Mouse (Mus musculus): ENCODE measurements around the gene Nfatc4. TPM values are rescaled to one million over a fixed set of nuclear protein-coding genes. Genes with fewer than 3 reads are reported as not detected.

The Nfatc4 gene
- total RNA-seq, 1 experiment from 2014 or later: not detected

DNA sequence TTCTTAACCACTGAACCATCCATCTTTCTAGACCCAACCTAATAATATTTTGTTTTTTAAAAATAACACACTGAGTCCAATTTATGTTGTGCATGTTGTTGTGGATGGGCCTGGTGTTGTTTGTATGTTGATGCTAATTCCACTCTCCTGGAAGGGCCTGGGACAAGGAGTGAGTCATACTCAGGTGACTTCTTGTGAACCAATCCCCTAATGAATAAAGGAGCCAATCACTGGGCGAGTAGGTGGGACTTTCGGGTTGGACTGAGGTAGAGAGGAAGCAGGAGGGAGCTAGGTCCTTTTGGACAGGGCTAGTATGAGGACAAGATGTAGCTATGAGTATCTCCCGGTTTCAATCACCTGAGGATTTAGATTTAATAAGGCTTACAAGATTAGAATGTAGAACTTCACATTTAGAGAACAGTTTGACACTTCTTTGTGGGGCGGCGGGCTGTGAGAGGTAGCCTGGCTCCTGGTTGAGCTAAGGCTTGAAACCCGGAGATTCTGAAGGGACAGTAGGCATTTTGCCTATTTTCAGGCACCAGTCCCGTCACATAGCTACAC, 3.0 kb upstream of the Nfatc4 start:
- ATAC-seq (replicated peaks; ENCODE audit: low read depth, poor library complexity, severe bottlenecking): no peak

DNA sequence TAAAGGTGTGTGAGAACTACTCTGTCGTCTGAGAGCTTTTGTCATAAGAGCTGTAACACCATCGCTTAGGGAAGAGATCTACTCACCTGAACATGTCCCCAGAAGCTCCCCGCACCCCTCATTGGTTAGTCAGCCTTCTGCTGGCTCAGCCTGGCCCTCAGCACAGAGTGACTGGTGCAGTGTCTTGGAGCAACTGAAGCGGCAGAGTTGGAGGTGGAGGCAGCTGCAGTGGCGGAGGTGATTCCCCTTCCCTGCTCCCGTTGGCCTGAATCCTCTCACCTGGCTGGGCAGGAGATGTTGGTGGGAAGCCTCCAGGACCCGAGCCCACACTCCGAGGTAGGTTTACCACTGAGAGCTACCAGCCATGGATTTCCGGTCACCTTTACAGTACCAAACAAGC, 2.4 kb upstream of the Nfatc4 start:
- ATAC-seq (replicated peaks; ENCODE audit: low read depth, poor library complexity, severe bottlenecking): no peak

DNA sequence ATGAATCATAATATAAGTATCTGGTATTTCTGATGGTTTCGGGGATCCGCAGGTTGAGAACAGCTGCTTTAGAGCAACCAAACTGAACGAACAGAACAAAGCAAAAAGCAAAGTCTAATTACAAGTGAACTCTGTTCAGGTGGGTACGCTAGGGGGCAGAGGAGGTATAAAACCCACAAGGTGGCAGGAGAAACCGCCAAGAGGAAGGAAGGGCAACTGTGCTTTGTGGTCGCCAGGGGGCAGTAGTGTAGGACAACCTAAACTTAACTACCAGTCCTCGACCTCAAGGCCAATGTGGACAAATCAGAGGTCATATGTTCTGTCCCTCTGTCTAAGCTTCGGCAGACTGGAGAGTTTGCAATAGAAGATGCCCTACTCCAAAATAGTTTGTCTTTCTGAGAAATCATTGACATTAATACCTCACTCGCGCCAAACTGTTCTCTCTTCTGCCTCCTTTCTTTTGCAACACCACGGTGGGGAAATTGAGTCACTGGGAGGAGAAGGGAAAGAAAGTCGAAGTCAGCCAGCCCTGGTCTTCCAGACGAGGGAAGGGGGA, 431 bp upstream of the Nfatc4 start:
- ATAC-seq (replicated peaks; ENCODE audit: low read depth, poor library complexity, severe bottlenecking): peak; percentile 91

DNA sequence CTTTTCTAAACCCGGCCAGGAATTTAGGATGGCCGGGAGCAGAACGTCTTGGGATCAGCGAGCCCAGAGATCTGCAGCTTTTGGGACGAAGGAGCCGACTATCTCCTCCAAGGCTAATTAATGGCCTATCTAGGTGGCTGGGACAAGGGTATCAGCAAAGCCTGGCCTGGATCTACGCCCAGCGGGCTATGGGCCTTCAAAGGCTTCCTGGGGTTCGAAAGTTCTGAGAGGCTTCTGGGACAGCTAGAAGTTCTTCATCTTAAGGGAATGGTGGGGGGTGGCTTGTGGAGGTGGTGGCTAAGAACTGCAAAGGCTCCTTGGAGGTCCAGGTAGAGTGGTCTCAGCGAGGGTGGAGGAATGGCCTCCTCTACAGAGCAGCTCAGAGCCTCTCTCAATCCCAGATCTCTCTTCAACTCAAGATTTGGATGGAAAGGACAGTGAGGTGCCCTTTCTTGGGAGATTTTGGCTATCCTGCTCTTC, 1.1 kb downstream of the Nfatc4 start:
- no peak for ATAC-seq (replicated peaks; ENCODE audit: low read depth, poor library complexity, severe bottlenecking)

DNA sequence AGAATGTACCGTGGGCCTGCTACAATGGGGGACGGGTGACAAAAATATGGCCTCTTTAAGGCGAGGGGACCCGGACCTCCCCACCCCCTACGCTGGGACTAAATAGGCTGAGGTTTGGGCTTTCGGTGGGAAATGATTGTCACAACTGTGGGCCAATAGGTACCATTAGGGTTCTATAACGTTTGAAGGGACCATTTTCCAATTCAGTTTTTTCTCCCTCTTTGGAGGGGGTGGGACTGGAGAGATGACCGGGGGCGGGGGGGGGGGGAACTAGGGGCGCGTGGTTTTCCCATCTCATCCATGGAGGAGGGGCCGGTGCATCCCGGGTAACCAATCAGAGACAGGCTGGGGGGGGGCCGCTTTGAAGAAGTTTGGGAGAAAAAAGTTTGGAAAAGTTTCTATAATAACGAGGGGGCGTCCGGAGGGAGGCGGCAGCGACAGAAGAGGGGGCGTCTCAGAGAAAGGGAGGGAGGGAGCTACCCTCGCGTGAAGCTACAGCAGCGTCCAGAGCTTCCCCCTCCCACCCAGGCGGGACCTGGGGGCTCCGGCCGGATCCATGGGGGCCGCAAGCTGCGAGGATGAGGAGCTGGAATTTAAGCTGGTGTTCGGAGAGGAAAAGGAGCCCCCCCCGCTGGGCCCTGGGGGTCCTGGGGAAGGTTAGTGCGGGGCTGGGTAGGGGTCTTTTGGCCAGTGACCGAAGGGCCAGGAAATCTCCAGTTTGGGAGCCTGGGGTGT, 1.7 kb downstream of the Nfatc4 start:
- ATAC-seq (replicated peaks; ENCODE audit: low read depth, poor library complexity, severe bottlenecking): no peak

DNA sequence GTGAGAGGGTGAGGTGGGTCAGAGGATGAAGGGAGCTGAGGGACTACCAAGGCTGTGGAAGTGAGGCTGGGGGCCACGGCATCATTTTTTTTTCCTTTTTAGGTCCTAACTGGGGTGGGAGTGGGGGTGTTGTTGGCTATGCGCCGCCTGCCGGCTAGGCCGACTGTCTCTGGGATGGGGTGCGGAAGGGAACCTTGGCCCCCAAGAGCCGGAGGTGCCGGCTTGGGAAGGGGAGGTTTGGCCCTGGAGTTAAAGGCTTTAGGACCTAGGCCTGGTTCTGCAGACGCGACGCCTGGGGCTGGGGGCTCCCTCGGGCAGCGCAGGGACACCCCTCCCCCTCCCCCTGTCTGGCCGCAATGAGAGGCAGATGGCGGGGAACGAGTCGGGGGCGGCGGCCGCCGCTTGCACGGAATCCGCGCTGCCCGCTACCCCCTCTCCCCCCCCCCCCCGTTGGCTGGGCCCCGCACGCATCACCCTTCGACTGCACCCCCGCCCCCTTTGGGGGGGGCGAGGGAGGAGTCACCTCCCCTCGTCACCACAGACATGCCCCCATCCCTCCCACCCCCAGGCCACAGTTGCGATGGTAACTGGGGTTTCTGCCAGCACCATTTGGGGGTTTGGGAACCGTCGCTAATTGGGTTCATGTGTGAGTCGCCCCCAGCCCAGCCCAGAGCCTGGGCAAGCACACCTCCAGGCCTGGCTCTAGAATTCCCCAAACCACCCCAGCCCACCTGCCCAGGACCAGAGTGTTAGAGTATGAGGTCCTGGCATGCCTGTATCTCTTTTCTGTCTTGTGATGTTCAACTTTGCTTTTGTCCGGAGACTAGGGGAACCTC, 2.5 kb downstream of the Nfatc4 start:
- no peak for ATAC-seq (replicated peaks; ENCODE audit: low read depth, poor library complexity, severe bottlenecking)

DNA sequence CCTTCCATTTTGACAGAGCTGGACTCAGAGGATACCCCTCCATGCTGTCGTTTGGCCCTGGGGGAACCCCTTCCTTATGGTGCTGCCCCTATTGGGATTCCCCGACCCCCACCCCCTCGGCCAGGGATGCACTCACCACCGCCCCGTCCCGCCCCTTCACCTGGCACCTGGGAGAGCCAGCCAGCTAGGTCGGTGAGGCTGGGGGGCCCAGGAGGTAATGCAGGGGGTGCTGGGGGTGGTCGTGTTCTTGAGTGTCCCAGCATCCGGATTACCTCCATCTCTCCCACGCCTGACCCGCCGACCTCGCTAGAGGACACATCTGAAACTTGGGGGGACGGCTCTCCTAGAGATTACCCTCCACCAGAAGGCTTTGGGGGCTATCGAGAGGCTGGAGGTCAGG, 3.2 kb downstream of the Nfatc4 start:
- ATAC-seq (replicated peaks; ENCODE audit: low read depth, poor library complexity, severe bottlenecking): no peak

DNA sequence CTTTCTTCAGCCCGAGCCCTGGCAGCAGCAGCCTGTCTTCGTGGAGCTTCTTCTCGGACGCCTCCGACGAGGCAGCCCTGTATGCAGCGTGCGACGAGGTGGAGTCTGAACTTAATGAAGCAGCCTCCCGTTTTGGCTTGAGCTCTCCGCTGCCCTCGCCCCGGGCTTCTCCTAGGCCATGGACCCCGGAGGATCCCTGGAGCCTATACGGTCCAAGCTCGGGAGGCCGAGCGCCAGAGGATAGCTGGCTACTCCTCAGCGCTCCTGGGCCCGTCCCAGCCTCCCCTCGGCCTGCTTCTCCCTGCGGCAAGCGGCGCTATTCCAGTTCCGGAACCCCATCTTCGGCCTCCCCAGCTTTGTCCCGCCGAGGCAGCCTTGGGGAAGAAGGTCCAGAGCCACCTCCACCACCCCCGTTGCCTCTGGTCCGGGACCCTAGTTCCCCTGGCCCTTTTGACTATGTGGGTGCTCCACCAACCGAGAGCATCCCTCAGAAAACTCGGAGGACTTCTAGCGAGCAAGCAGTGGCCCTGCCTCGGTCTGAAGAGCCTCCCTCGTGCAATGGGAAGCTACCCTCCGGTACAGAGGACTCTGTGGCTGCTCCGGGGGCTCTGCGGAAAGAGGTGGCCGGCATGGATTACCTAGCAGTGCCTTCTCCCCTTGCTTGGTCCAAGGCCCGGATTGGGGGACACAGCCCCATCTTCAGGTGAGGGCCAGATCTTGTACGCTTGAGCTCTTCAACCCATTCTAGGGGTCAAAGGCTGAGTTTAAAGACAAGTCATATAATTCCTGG, 3.8 kb downstream of the Nfatc4 start:
- ATAC-seq (replicated peaks; ENCODE audit: low read depth, poor library complexity, severe bottlenecking): no peak

DNA sequence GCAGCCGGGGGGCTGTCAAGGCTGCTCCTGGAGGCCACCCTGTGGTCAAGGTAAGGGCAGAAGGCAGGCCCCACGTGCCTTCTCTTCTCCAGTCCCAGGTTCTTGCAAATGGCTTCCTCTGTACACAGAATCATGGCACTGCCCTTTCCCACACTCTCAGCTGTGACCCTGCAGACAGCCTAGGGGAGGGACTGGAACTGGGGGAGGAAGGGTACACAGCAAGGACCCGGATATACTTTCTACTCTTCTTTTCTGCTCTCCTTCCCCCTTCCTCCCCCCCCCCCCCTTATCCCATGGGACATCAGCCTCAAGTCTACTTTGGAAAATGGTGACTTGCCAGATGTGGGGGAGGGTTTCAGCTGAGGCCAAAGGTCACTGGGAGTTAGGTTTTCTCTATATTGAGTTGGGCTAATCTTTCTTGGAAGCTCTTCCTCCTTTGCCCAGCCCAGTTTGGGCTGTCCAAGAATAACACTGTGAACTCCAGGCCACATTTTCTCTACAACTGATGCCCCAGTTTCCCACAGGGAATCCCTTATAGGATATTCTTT, 5.8 kb downstream of the Nfatc4 start:
- no peak for ATAC-seq (replicated peaks; ENCODE audit: low read depth, poor library complexity, severe bottlenecking)

DNA sequence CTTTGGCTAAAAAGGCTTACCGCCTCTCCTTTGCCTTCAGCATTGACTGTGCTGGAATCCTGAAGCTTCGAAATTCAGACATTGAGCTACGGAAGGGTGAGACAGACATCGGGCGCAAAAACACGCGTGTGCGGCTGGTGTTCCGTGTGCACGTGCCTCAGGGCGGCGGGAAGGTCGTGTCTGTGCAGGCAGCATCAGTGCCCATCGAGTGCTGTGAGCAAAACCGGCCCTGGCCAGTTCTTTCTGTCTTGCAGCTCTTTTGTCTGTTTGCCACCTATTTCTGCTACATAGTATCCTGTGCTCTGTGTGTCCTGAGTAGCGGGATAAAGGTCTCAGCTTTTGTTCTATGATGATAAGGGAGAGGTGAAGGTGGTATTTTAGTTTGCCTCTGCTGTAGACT, 6.9 kb downstream of the Nfatc4 start:
- ATAC-seq (replicated peaks; ENCODE audit: low read depth, poor library complexity, severe bottlenecking): no peak

DNA sequence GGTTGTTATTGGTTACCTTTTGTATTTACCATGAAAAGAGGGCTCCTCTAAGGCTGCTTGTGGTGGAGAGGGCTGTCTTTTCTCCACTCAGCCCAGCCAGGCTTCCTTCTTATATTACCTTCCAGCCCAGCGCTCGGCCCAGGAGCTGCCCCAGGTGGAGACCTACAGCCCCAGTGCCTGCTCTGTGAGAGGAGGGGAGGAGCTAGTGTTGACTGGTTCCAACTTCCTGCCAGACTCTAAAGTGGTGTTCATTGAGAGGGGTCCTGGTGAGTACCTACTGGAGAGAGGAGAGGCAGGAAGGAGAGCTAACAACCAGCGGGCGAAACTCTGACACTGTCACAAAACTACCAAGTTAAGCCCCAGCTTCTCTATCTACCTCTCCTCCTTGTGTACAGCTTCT, 7.4 kb downstream of the Nfatc4 start:
- ATAC-seq (replicated peaks; ENCODE audit: low read depth, poor library complexity, severe bottlenecking): no peak

DNA sequence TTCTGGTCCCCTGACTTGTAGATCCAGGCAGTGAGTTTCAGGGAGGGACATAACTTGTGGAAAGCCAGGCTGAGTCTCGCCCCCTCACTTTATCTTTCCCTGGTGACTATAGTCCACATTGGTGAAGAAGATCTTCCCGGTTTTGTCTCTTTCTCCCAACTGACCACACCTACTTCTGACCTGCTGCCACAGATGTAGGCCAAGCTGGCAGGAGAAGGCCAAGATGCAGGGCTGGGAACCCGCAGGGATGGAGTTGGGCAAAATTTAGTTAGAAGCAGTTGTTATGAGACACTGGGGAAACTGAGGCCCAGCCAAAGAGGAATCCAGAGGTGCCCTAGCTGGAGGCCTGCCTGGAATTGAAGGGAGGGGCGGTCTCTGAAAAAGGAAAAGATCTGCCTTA, 10.2 kb downstream of the Nfatc4 start:
- ATAC-seq (replicated peaks; ENCODE audit: low read depth, poor library complexity, severe bottlenecking): no peak

DNA sequence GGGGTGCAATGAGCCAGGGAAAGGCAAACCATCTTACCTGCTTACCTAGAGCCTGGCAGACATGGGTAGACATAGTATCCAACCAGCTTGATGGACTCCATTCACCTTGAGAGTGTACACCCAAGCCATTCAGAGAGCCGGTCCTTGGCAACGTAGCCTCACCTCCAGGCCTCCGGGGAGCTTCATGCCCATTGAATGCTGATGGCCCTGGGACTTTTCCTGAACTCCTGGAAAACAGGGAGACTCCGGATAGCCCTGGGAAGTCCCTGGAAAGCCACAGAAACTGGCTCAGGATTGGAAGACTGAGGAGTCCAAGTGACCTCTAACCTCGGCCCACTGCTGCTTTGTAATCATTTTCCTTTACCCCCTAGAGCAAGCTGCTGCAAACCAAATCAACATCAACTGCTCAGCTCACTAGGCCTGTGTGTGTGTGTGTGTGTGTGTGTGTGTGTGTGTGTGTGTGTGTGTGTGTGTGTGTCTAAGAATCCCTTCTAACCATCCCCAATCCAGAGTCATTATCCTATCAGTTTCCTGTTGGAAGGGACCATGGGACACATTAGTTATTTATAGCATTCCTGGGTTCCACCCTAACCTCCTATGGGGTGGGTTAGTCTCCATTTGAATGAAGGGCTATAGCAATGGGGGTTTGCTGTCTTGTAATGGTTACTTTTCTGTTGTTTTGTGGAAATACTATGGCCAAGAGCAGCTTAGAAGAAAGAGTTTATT, 12.0 kb downstream of the Nfatc4 start:
- no peak for ATAC-seq (replicated peaks; ENCODE audit: low read depth, poor library complexity, severe bottlenecking)

DNA sequence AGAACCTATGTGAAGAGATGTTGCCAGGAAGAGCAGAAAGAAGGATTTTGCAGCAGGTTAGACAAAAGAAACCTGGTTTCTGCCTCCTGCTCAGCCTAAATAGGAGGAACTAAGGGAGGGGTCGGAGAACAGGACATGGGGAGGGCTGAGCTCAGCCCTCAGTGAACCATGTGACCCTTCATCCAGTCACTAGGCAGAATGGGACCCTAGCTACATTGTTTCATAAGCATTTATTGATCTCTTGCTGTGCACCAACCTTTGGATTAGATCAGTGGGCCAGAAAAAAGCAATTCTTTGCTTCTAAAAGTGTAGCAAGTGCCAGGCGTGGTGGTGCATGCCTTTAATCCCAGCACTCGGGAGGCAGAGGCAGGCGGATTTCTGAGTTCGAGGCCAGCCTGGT, 15.4 kb downstream of the Nfatc4 start:
- ATAC-seq (replicated peaks; ENCODE audit: low read depth, poor library complexity, severe bottlenecking): no peak

DNA sequence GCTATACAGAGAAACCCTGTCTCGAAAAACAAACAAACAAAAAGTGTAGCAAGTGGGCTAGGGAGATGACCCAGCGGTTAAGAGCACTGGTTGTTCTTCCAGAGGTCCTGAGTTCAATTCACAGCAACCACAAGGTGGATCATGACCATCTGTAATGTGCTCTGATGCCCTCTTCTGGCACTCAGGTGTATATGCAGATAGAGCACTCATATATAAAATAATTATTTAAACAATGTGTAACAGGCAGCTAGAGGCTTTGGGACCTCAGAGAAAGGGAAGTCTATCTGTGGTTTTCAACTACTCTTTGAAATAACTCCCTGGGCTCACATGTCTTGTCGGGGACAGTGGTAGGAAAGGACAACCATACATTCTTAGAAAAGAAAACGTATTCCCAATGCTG, 15.8 kb downstream of the Nfatc4 start:
- peak; percentile 66; the same call in 1 of the 2 replicates for ATAC-seq (replicated peaks; ENCODE audit: low read depth, poor library complexity, severe bottlenecking)

DNA sequence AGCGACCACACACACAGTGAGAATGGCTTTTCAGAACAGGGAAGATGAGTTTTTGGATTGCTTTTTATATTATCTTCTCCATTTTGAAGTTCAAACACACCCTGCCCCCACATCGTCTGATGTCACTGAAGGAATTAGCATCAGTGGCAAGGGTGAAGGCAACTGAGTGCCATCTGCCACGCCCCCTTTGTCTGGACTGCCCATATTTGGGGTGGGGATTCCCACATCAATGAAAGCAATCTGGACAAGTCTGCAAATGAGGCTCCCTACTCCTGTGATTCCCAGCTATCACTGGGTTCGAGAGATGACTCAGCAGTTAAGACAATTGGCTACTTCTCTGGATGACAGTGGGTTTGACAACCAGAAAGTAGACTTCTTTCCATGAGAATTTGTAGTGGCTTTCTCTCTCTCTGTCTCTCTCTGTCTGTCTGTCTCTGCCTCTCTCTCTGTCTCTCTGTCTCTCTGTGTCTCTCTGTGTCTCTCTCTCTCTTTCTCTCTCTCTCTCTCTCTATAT, 18.0 kb downstream of the Nfatc4 start:
- no peak for ATAC-seq (replicated peaks; ENCODE audit: low read depth, poor library complexity, severe bottlenecking)

DNA sequence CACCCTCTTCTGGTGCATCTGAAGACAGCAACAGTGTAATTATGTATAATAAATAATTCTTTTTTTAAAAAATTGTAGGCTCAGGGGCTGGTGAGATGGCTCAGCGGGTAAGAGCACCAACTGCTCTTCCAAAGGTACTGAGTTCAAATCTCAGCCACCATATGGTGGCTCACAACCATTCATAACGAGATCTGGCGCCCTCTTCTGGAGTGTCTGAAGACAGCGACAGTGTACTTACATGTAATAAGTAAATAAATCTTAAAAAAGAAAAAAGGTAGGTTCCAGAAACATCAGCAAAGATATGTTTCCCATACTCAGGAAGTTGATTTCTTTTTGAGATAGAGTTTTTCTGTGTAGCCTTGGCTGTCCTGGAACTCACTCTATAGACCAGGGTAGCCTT, 19.9 kb downstream of the Nfatc4 start:
- ATAC-seq (replicated peaks; ENCODE audit: low read depth, poor library complexity, severe bottlenecking): no peak

DNA sequence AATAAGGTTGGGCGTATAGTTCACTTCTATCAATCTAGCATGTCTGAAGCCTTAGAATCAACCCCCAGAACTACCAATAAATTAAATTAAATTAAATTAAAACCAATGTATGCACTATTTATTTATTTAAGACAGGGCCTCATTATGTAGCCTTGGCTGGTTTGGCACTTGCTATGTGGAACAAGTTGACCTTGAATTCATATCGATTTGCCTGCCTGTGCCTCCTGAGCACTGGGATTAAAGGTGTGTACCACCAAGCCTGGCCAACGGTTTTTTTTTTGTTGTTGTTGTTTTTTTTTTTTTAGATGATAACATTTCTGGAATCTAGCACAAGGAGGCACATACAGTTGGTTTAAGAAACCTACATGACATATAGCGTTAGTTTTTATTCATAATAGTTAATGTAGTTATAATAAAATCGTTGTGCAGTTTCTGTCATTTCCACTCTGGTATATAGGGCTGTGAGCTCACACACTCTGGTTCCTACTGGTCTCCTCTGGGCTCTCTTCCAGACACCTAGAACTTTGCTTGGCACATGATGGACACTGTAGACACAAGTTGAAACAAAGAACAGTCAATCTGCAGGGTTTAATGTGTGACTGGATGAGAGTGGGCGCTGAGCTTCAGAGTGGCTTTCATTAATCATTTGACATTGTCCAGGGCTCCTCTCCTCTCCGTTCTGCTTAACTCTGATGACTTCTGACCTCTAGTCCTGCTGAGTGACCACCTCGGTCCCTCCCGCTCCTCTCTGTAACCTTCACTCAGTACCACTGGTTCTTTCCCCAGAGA, 22.8 kb downstream of the Nfatc4 start:
- no peak for ATAC-seq (replicated peaks; ENCODE audit: low read depth, poor library complexity, severe bottlenecking)
